8 mouse cellular contexts compared by ENCODE assay signal in the genomic region with DNA sequence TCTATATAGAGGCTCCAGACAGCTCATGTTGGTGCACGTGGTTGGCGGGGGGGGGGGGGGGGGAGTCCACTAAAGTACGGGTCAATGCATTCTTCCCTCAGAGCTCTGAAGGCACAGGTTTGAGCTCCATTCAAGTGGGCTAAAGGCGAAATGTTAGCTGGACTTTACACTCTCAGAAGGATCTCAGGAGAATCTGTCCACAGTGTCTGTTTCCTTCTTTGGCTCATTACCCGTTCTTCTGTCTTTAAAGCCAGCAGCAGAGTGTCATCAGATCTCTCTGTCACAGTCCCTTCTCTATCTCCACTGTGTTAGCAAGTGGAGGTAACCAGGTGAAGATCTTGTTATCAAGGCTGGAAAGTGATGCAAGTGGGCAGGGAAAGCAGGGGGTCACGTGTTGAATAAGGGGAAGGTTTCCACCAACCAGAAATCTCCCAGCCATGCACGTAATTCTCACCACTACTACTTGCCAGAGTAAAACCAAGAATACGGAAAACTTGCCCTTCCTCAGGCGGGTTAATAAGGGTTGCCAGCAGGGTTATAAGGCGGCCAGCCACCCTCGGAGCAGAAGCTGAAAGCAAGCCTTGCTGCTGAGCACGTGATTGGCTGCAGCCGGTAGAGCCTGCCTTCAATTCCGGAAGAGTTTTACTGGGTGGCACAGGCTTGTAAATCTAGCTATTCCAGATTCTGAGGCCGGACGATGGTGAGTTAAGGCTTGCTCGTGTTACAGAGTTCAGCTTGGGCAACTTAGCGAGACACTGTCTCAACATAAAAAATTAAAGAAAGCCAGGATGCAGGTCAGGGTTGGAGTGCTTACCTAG.
DNase-seq lines count a peak whose midpoint lies in the region; ATAC-seq and TF ChIP-seq lines count a peak whose summit lies in the region.

No protein-coding gene starts in this region.

- H3K27me3 ChIP-seq in kidney, embryonic 16.5 days (ENCODE audit: insufficient read depth, low read length), result no peaks in the 10 kb centered on the region
- no peaks in the 10 kb centered on the region for H3K27me3 ChIP-seq in splenic B cell, adult 2 months (ENCODE audit: control insufficient read depth, insufficient read depth, low read length, poor library complexity, severe bottlenecking)

- WGBS in kidney, embryonic 16.5 days, result 8% methylated on average over 18 of the region's 18 CpGs

- peak overlapping the region; percentile 50 for H3K4me3 ChIP-seq in bone marrow macrophage, adult 2 months (ENCODE audit: insufficient read depth, low read length)
- H3K4me3 ChIP-seq in kidney, embryonic 16.5 days (ENCODE audit: low read length), result peak overlapping the region; percentile 37

- no peaks in the 10 kb centered on the region for H3K9me3 ChIP-seq in kidney, embryonic 16.5 days (ENCODE audit: low read length)

- H3K4me1 ChIP-seq in bone marrow macrophage, adult 2 months (ENCODE audit: control insufficient read depth, insufficient read depth, low read length), result peaks cover 7% of the 10 kb centered on the region
- peaks cover 19% of the 10 kb centered on the region; the same call in 1 of the 2 replicates for H3K4me1 ChIP-seq in kidney, embryonic 16.5 days (ENCODE audit: insufficient read depth, low read length)

- no peaks in the 10 kb centered on the region for H3K36me3 ChIP-seq in kidney, embryonic 16.5 days (ENCODE audit: insufficient read depth, low read length)
- H3K36me3 ChIP-seq in splenic B cell, adult 2 months (ENCODE audit: control insufficient read depth, insufficient read depth, low read length, poor library complexity, severe bottlenecking), result no peaks in the 10 kb centered on the region

- DNase-seq in left cerebral cortex, postnatal 25 days (ENCODE audit: low spot score in 2 of 2), result peak; percentile 12 to 13
- DNase-seq in left cerebral cortex, adult 11 months (ENCODE audit: low spot score), result no peak
- peak; percentile 21 for DNase-seq in lung, postnatal 36 days
- DNase-seq in splenic B cell, adult 2 months (ENCODE audit: low read depth, low spot score), result peak; percentile 35
- no peak for DNase-seq in left cerebral cortex, adult 9 months (ENCODE audit: low spot score in 2 of 2)

- TF ChIP-seq CTCF in bone marrow macrophage, adult 2 months (IDR thresholded peaks at IDR 0.05; ENCODE audit: low read depth, low read length), result no peak

- no peak for TF ChIP-seq POLR2A in bone marrow macrophage, adult 2 months (IDR thresholded peaks at IDR 0.05; ENCODE audit: borderline replicate concordance, low read depth, low read length)

- 0 out of 2 replicates have a peak overlapping the region, but pooled peaks have one; percentile 19 for H3K9ac ChIP-seq in kidney, embryonic 16.5 days (replicated peaks; ENCODE audit: low read length)

- peak; percentile 56 for ATAC-seq in granulocyte monocyte progenitor cell, adult 5-6 weeks (replicated peaks; ENCODE audit: poor library complexity, severe bottlenecking)
- peak; percentile 69 for ATAC-seq in kidney, embryonic 16.5 days (ENCODE audit: low FRiP score, low TSS enrichment)

- intact Hi-C loops in left cerebral cortex, postnatal 25 days (cut with DNase I), result no loop called here

- H3K4me2 ChIP-seq in kidney, embryonic 16.5 days (replicated peaks; ENCODE audit: low read depth, low read length), result peak overlapping the region; percentile 59

- 0 out of 2 replicates have a peak overlapping the region, but pooled peaks have one; percentile 27 for H3K27ac ChIP-seq in bone marrow macrophage, adult 2 months (ENCODE audit: insufficient read depth, low read depth, low read length)
- H3K27ac ChIP-seq in kidney, embryonic 16.5 days (ENCODE audit: low read length), result no peak overlapping the region

Comparison
In these comparisons a context has a peak if more than half of its experiments do, and no peak if none do; other contexts are left out.
1. DNase-seq: peak in left cerebral cortex, postnatal 25 days (2 of 2), lung, postnatal 36 days (single experiment) and splenic B cell, adult 2 months (single experiment); none in left cerebral cortex, adult 11 months (single experiment) and left cerebral cortex, adult 9 months (0 of 2).